Mouse (Mus musculus) thymus, postnatal 25 days (tissue): ENCODE results near the gene Socs3.

Experiments
- DNase-seq: peaks from one replicate; pipeline ENCODE4 v3.0.0; 2022

The Socs3 gene

DNA sequence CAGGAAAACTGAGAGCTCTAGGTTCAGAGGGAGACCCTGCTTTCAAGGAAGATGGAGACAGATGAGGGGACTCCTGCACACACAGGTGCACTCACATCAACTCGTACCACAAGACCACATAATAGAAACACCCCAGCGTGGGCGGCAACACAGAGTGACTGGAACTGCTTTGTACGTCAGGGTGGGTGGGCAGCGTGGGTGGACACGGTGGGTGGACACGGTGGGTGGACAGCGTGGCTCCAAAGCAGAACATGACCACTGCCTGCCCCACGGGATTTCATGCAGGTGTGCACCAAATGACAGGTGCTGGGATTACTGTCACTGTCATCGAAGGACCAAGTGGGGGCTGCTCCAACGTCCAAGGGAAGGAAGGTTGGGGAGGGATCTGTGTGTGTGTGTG lies 51.3 kb downstream of the Socs3 start:
- DNase-seq = no peak
